Mouse (Mus musculus): ENCODE data around the gene Olfr305.

- TF ChIP-seq EP300 (IDR thresholded peaks at IDR 0.05; ENCODE audit: insufficient read depth, low read depth, low read length) (no peak), CTCF (IDR thresholded peaks at IDR 0.05) (no peak)
Measured at GRCm38 (mm10) chr7:86342881-86343565, 23.7 kb downstream of the Olfr305 start.

All from heart, adult 2 months (tissue).